Mouse (Mus musculus) layer of hippocampus, adult 2 months (tissue): ENCODE data around the gene Arnt. TPM values are rescaled to one million over a fixed set of nuclear protein-coding genes. Genes with fewer than 3 reads are reported as not detected.

Experiments
- DNase-seq, 2 experiments: peaks; one replicate each; pipeline ENCODE4 v3.0.0; 2022; ENCODE audit warnings: low spot score in 2 of 2
- H3K27ac ChIP-seq: fragments of 200-600 bp; 2 replicates; pipeline ENCODE4 v1.8.1; 2022
- H3K4me3 ChIP-seq: fragments of 200-600 bp; 2 replicates; pipeline ENCODE4 v1.8.1; 2022; ENCODE audit warnings: mild to moderate bottlenecking
- CTCF ChIP-seq: fragments of 200-600 bp; conservative IDR thresholded peaks from 2 replicates; pipeline ENCODE4 v1.8.1; 2022; ENCODE audit warnings: antibody characterized with exemption, mild to moderate bottlenecking, moderate library complexity
- total RNA-seq, 2 experiments: library from RNA; stranded (reverse); gene quantifications; 2 replicates each; pipeline ENCODE4 v1.2.3; 2021

The Arnt gene
- total RNA-seq, 2 experiments from 2014 or later, result 36.0 to 45.1 TPM

DNA sequence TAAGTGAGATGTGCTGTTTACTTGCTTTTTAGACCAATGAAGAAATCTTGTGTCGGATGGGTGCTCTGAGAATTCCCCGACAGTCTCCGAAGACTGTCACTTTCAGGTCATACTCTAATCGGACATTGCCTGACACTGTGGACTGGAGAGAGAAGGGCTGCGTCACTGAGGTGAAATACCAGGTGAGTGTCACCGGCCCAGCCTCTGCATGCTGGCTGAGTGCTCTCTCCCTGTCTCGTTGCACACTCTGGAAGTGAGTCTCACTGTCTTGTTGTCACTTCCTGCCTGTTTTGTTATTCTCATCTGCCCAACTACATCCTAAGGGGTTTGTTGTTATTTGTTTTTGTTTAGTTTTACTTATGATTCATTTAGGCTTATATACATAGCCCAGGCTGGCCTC, 108.8 kb downstream of the Arnt start:
- H3K4me3 ChIP-seq, result no peak overlapping the region
- DNase-seq, result no peak
- H3K27ac ChIP-seq, result no peak overlapping the region
- TF ChIP-seq CTCF, result no peak

Other genes with a start within 250 kb of the Arnt start
- 10 to 100 TPM; 15.4 to 20.0 TPM for gene Gabpb2, start 216.5 kb upstream of the Arnt start, total RNA-seq
- 10 to 100 TPM; 67.5 to 77.5 TPM for gene Cdc42se1, start 205.7 kb upstream of the Arnt start, total RNA-seq
- gene Mllt11, start 202.2 kb upstream of the Arnt start, total RNA-seq, result 100 to 1,000 TPM; 287 to 294 TPM
- gene Gm128, start 192.8 kb upstream of the Arnt start, total RNA-seq, result under 1 TPM; 0.25 to 0.54 TPM
- under 1 TPM; 0.37 to 0.69 TPM for gene Bnipl, start 183.2 kb upstream of the Arnt start, total RNA-seq
- 10 to 100 TPM; 19.1 to 22.7 TPM for gene Mindy1, start 153.0 kb upstream of the Arnt start, total RNA-seq
- gene Prune1, start 152.3 kb upstream of the Arnt start, total RNA-seq, result 10 to 100 TPM; 22.0 to 22.4 TPM
- gene Anxa9, start 127.2 kb upstream of the Arnt start, total RNA-seq, result 1 to 10 TPM; 1.5 TPM
- gene Cers2, start 119.6 kb upstream of the Arnt start, total RNA-seq, result 10 to 100 TPM; 53.1 to 63.3 TPM
- gene Setdb1, start 77.2 kb upstream of the Arnt start, total RNA-seq, result 10 to 100 TPM; 37.7 to 39.2 TPM
- gene 4930558C23Rik, start 31.5 kb upstream of the Arnt start, total RNA-seq, result not detected
- 1 to 10 TPM; 2.6 TPM for gene Ctsk, start 64.9 kb downstream of the Arnt start, total RNA-seq
- 10 to 100 TPM; 55.0 to 57.5 TPM for gene Ctss, start 92.4 kb downstream of the Arnt start, total RNA-seq
- gene Hormad1, start 125.3 kb downstream of the Arnt start, total RNA-seq, result not detected
- 10 to 100 TPM; 21.6 to 23.2 TPM for gene Golph3l, start 154.5 kb downstream of the Arnt start, total RNA-seq
- gene Ensa, start 190.6 kb downstream of the Arnt start, total RNA-seq, result 100 to 1,000 TPM; 302 to 322 TPM
- gene Mcl1, start 224.4 kb downstream of the Arnt start, total RNA-seq, result 10 to 100 TPM; 49.6 to 55.2 TPM